Mouse (Mus musculus) gonadal fat pad, adult 2 months (tissue): ENCODE results near the gene Gm20390. TPM values are rescaled to one million over a fixed set of nuclear protein-coding genes. Genes with fewer than 3 reads are reported as not detected.

Experiments used
- polyA plus RNA-seq: library from polyadenylated mRNA; depleted of rRNA; stranded (reverse); fragments of >200 nt; gene quantifications from 2 replicates; pipeline ENCODE4 v1.2.3, GENCODE M21; 2012; rRNA removed

Gene Gm20390
- polyA plus RNA-seq, 1 experiment, result 22.2 TPM

Other genes starting within 250 kb of the Gm20390 start
- 4.1 and 4.8 TPM in 2 replicates for gene Utp18, start 82.5 kb downstream of the Gm20390 start, polyA plus RNA-seq
- 6.2 and 7.0 TPM in 2 replicates for gene Mbtd1, start 82.4 kb downstream of the Gm20390 start, polyA plus RNA-seq
- 187 and 256 TPM in 2 replicates for gene Nme2, start 12.0 kb downstream of the Gm20390 start, polyA plus RNA-seq
- gene Nme1, start 228 bp upstream of the Gm20390 start, polyA plus RNA-seq, result 65.3 and 109 TPM in 2 replicates
- 23.5 and 25.7 TPM in 2 replicates for gene Spag9, start 27.8 kb upstream of the Gm20390 start, polyA plus RNA-seq
- gene Tob1, start 243.2 kb upstream of the Gm20390 start, polyA plus RNA-seq, result 23.7 and 23.8 TPM in 2 replicates